Mouse (Mus musculus): Measurements from ENCODE around the gene Tnfsf9. TPM values are rescaled to one million over a fixed set of nuclear protein-coding genes. Genes with fewer than 3 reads are reported as not detected.
"Not testable (repeated sequence)": the region's sequence is repeated elsewhere in the genome, so short reads cannot be mapped to it uniquely, and the experiment has no call there.

The Tnfsf9 gene
- polyA plus RNA-seq, 1 experiment from 2014 or later = 10.4 TPM

DNA sequence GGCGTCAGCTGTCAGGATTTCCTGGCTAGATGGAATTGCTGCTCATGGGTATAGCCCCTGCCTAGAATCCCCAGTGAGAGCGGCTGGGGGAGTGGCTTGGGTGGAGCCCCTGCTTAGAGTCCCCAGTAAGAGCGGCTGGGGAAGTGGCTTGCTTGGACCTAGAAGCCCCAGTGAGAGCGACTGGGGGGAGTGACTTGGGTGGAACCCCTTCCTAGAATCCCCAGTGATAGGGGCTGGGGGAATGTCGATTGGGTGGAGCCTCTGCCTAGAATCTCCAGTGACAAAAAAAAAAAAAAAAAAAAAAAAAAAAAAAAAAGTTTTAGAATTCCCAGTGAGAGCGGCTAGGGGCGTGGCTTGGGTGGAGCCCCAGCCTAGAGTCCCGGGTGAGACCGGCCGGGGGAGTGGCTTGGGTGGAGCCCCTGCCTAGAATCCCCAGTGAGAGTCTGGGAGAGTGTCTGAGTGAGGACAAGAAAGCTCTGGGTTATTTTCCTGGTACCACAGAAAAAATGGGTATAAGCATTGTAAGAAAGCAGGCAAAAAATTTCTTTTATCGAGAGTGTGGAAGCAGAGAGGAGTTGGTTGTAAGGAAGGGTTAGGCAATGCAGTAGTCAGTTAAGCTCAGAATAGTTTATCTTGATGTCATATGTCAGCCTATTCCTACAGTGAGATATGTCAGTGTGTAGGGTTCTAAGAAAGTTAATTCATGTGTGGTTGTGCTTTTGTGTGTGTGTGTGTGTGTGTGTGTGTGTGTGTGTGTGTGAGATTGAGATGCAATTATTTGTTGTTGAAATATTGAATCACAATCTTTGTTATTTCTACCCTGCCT is 13.6 kb downstream of the Tnfsf9 start:
- Histone ChIP-seq H3K36me3 (ENCODE audit: control insufficient read depth, insufficient read depth, low read length) (no peaks in the 10 kb centered on the region), H3K27ac (ENCODE audit: low read depth) (no peak overlapping the region), H3K4me1 (replicated peaks; ENCODE audit: control insufficient read depth, insufficient read depth, low read length) (peaks cover 4% of the 10 kb centered on the region; the same call in 1 of the 2 replicates), H3K9me3 (ENCODE audit: control insufficient read depth, low read length) (no peaks in the 10 kb centered on the region), H3K27me3 (replicated peaks; ENCODE audit: control insufficient read depth, insufficient read depth, low read length) (no peaks in the 10 kb centered on the region), H3K9ac (ENCODE audit: low read length) (no peak overlapping the region), H3K4me3 (ENCODE audit: low read depth, low read length) (no peak overlapping the region), H3K4me2 (ENCODE audit: low read length) (peak overlapping the region; percentile 18; the same call in 1 of the 2 replicates)
- ATAC-seq (replicated peaks; ENCODE audit: low FRiP score, low TSS enrichment, low read depth) (peak; percentile 94), DNase-seq (ENCODE audit: low spot score) (peak; percentile 66)
- WGBS = 1% methylated on average over 11 of the region's 11 CpGs

DNA sequence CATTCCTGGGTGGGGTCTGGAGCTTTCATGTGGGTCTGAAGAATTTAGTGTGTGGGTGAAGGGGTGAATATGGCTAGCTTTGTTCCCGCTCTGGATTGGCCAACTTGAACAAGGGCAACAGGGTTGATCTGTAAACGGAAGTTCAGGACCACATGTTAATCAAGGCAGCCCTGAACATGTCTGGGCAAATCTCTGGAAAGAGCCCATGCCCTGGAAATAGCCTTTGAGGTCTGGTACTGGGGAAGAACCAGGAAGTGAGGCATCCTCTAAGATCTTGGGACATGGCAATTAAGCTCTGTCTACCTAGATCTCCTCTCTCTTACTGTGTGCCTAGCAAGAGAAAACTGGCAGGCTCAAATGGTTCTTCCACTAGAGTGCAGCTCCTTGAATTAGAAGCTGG is 16.7 kb downstream of the Tnfsf9 start:
- Histone ChIP-seq H3K9me3 (ENCODE audit: control insufficient read depth, low read length) (no peaks in the 10 kb centered on the region), H3K4me2 (ENCODE audit: low read length) (no peak overlapping the region), H3K36me3 (ENCODE audit: control insufficient read depth, insufficient read depth, low read length) (no peaks in the 10 kb centered on the region), H3K27me3 (replicated peaks; ENCODE audit: control insufficient read depth, insufficient read depth, low read length) (no peaks in the 10 kb centered on the region), H3K4me1 (replicated peaks; ENCODE audit: control insufficient read depth, insufficient read depth, low read length) (peaks cover 4% of the 10 kb centered on the region; the same call in 1 of the 2 replicates), H3K4me3 (ENCODE audit: low read depth, low read length) (no peak overlapping the region), H3K9ac (ENCODE audit: low read length) (no peak overlapping the region), H3K27ac (ENCODE audit: low read depth) (no peak overlapping the region)
- ATAC-seq (replicated peaks; ENCODE audit: low FRiP score, low TSS enrichment, low read depth) (no peak), DNase-seq (ENCODE audit: low spot score) (no peak)
- WGBS = 88% methylated on average over 2 of the region's 2 CpGs

DNA sequence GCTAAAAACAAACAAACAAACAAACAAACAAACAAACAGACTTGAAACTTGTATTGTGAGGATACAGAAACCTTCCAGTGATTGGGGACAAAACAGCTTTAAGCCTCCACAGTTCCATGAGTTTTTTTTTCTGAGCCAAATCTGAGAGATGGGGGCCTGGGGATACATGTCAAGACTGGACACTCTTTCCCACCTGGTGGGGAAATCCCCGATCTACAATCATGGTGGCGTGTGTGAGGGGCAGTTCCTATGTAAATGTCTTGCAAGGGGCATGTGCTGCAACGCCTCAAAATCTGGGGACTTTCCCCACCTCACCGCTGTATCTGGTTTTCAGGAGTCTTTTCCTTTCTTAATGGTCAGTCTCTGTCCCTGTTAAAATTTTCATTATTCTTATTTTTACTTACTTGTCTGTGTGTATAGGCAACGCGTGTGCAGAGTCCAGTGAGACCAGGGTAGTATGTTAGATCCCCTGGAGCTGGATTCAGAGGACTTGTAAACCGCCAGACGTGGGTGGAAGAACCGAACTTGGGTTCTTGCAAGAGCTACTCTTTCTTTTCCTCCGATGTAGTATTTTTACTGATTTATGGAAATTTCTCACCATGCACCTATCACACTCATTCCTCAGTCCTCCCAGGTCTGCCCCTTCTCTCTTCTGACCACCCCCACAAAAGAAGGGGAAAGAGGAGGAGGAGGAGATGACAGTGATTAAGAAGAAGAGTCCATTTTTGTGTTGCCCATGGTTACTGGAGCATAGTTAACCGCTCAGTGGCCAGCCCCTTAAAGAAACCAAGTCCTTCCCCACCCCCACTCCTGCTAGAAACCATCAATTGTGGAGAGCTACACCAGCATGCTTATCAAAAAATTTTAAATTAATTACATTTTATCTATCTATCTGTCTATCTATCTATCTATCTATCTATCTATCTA is 18.3 kb downstream of the Tnfsf9 start:
- 86% methylated on average over 11 of the region's 11 CpGs for WGBS
- no peak overlapping the region for H3K4me2 ChIP-seq (ENCODE audit: low read length)
- no peak for DNase-seq (ENCODE audit: low spot score)

DNA sequence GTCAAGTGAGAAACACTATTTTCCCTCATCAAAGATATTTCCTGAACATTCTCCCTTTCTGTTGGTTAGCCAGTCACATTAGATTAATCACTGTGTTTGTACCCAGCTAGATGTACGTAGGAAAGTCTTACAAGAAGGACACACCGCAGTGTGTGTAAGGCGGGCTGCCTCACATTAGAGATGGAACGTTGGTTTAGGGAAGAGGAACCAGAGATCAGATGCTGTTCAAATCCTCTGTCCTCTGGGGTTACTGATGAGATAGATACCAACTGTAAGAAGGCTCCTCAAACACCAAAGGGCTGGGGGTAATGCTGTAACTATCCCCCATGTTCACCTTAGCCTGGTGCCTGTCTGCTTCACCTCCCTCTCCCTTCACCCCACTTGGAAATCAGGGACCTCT is 19.7 kb downstream of the Tnfsf9 start:
- no peaks in the 10 kb centered on the region for H3K4me1 ChIP-seq (replicated peaks; ENCODE audit: control insufficient read depth, insufficient read depth, low read length)
- no peak overlapping the region for H3K4me2 ChIP-seq (ENCODE audit: low read length)
- H3K27me3 ChIP-seq (replicated peaks; ENCODE audit: control insufficient read depth, insufficient read depth, low read length) = no peaks in the 10 kb centered on the region
- ATAC-seq (replicated peaks; ENCODE audit: low FRiP score, low TSS enrichment, low read depth) (no peak), DNase-seq (ENCODE audit: low spot score) (no peak)
- WGBS = 70% methylated on average over 4 of the region's 4 CpGs
- H3K4me3 ChIP-seq (ENCODE audit: low read depth, low read length) = no peak overlapping the region
- H3K9me3 ChIP-seq (ENCODE audit: control insufficient read depth, low read length) = no peaks in the 10 kb centered on the region
- H3K27ac ChIP-seq (ENCODE audit: low read depth) = no peak overlapping the region
- H3K36me3 ChIP-seq (ENCODE audit: control insufficient read depth, insufficient read depth, low read length) = no peaks in the 10 kb centered on the region
- H3K9ac ChIP-seq (ENCODE audit: low read length) = no peak overlapping the region

More for the DNA sequence above, 18.3 kb downstream of the Tnfsf9 start:
- H3K4me3 ChIP-seq (ENCODE audit: low read depth, low read length) = no peak overlapping the region
- H3K36me3 ChIP-seq (ENCODE audit: control insufficient read depth, insufficient read depth, low read length) = no peaks in the 10 kb centered on the region
- ATAC-seq (replicated peaks; ENCODE audit: low FRiP score, low TSS enrichment, low read depth) = no peak
- no peak overlapping the region for H3K9ac ChIP-seq (ENCODE audit: low read length)
- peaks cover 4% of the 10 kb centered on the region; the same call in 1 of the 2 replicates for H3K4me1 ChIP-seq (replicated peaks; ENCODE audit: control insufficient read depth, insufficient read depth, low read length)
- H3K9me3 ChIP-seq (ENCODE audit: control insufficient read depth, low read length) = no peaks in the 10 kb centered on the region
- no peak overlapping the region for H3K27ac ChIP-seq (ENCODE audit: low read depth)
- no peaks in the 10 kb centered on the region for H3K27me3 ChIP-seq (replicated peaks; ENCODE audit: control insufficient read depth, insufficient read depth, low read length)

DNA sequence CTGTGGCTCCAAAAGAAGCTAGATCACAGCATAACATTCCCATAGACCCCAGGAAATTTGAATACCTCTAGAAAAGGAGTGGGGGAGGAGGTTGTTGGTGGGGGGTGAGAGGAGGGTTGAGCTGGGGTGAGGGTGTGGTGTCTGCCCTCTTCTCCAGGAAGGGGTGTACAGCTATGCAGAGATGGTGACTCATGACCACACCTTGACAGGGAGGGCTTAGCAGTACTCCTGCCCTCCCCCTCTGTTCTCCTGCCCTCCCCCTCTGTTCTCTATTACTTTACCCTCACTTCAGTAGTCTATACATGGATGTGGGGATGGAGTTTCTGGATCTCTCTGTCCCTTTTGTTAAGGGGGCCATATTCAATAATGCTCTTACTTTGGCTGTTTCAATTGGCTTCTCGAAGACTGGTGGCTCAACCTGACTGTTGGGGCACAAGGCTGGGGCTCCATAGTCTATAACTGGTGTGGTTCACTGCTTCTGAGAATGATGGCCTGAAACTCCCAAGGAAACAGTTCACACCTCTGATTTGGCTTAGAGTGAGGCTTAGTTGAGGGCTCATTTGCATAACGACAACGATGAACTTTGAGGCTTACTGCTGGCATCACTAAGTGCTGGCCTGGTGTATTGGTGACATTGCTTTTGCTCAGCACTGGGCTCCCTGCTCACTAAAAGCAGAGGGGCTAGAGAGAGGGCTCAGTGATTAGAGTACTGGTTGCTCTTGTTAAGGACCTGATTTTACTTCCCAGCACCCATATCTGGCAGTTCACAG is 20.9 kb downstream of the Tnfsf9 start:
- ATAC-seq (replicated peaks; ENCODE audit: low FRiP score, low TSS enrichment, low read depth) (no peak), DNase-seq (ENCODE audit: low spot score) (no peak)
- no peak overlapping the region for H3K4me3 ChIP-seq (ENCODE audit: low read depth, low read length)
- H3K36me3 ChIP-seq (ENCODE audit: control insufficient read depth, insufficient read depth, low read length) = no peaks in the 10 kb centered on the region
- H3K27ac ChIP-seq (ENCODE audit: low read depth) = no peak overlapping the region
- no peaks in the 10 kb centered on the region for H3K9me3 ChIP-seq (ENCODE audit: control insufficient read depth, low read length)
- 51% methylated on average over 3 of the region's 3 CpGs for WGBS
- no peak overlapping the region for H3K9ac ChIP-seq (ENCODE audit: low read length)
- no peaks in the 10 kb centered on the region for H3K27me3 ChIP-seq (replicated peaks; ENCODE audit: control insufficient read depth, insufficient read depth, low read length)
- no peak overlapping the region for H3K4me2 ChIP-seq (ENCODE audit: low read length)
- H3K4me1 ChIP-seq (replicated peaks; ENCODE audit: control insufficient read depth, insufficient read depth, low read length) = no peaks in the 10 kb centered on the region

DNA sequence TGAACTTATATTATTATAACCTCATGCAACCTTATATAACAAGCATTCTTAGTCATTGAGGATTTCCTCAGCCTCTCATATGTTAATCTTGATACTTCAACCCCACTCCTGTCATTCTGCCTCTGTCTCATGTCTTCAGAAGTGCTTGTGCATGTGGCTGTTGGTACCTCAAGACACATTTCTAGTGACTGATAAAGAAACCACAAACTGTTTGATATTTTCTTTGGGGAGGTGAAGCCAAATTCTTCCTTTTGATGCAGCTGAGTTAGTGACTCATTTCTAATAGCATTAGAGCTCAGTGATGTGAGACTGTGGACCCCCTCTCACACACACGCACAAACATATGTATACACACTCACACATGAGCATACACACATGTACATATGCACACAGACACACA is 26.7 kb downstream of the Tnfsf9 start:
- DNase-seq (ENCODE audit: low spot score) = no peak
- H3K27me3 ChIP-seq (replicated peaks; ENCODE audit: control insufficient read depth, insufficient read depth, low read length) = no peaks in the 10 kb centered on the region
- no peaks in the 10 kb centered on the region for H3K36me3 ChIP-seq (ENCODE audit: control insufficient read depth, insufficient read depth, low read length)
- H3K9ac ChIP-seq (ENCODE audit: low read length) = no peak overlapping the region
- H3K4me2 ChIP-seq (ENCODE audit: low read length) = no peak overlapping the region
- no peaks in the 10 kb centered on the region for H3K4me1 ChIP-seq (replicated peaks; ENCODE audit: control insufficient read depth, insufficient read depth, low read length)
- H3K4me3 ChIP-seq (ENCODE audit: low read depth, low read length) = no peak overlapping the region
- ATAC-seq (replicated peaks; ENCODE audit: low FRiP score, low TSS enrichment, low read depth) = no peak
- WGBS = 98% methylated on average over 1 of the region's 1 CpGs
- no peak overlapping the region for H3K27ac ChIP-seq (ENCODE audit: low read depth)
- H3K9me3 ChIP-seq (ENCODE audit: control insufficient read depth, low read length) = no peaks in the 10 kb centered on the region

DNA sequence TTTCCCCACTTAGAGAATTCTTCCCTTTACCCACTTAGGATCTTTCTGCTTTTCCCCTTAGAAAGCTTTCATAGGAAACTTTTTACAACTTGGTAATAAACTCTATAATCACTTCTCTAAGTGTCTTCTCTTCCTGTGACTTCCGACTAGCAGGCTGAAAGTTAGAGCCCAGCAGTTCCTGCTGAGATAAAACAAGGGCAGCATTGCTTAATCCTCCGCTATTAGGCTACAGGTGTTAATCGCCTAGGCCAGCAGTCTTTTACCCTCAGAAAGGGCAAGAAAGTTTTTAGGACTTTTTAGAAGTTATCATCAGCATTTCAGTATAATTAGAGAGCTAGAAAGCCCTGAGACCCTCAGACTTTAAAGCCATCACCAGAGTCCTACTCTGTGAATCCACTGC is 28.9 kb downstream of the Tnfsf9 start:
- H3K4me1 ChIP-seq (replicated peaks; ENCODE audit: control insufficient read depth, insufficient read depth, low read length); H3K27ac ChIP-seq (ENCODE audit: low read depth); H3K27me3 ChIP-seq (replicated peaks; ENCODE audit: control insufficient read depth, insufficient read depth, low read length); H3K4me3 ChIP-seq (ENCODE audit: low read depth, low read length); H3K9ac ChIP-seq (ENCODE audit: low read length); H3K36me3 ChIP-seq (ENCODE audit: control insufficient read depth, insufficient read depth, low read length); H3K4me2 ChIP-seq (ENCODE audit: low read length); DNase-seq (ENCODE audit: low spot score); ATAC-seq (replicated peaks; ENCODE audit: low FRiP score, low TSS enrichment, low read depth); H3K9me3 ChIP-seq (ENCODE audit: control insufficient read depth, low read length): not testable (repeated sequence)
- 12% methylated on average over 3 of the region's 3 CpGs for WGBS

DNA sequence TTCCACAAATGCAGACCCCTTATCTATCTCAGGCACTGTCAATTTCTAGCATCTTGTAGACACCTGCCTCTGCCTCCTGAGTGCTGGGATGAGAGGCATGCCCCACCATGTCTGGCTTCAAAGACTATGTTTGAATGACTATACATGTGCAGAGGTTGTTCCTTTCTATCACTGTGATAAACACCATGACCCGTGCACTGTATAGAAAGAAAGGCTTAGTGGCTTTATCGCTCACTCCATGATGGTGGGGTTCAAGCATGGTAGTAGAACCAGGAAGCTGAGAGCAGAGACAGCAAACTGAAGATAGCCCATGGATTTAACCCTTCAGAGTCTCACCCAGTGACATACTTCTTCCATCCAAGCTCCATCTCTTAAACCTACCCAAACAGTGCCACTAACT is 29.6 kb downstream of the Tnfsf9 start:
- no peaks in the 10 kb centered on the region for H3K27me3 ChIP-seq (replicated peaks; ENCODE audit: control insufficient read depth, insufficient read depth, low read length)
- ATAC-seq (replicated peaks; ENCODE audit: low FRiP score, low TSS enrichment, low read depth) (no peak), DNase-seq (ENCODE audit: low spot score) (no peak)
- 80% methylated on average over 2 of the region's 2 CpGs for whole genome bisulfite sequencing
- no peak overlapping the region for H3K27ac ChIP-seq (ENCODE audit: low read depth)
- no peaks in the 10 kb centered on the region for H3K4me1 ChIP-seq (replicated peaks; ENCODE audit: control insufficient read depth, insufficient read depth, low read length)
- H3K4me3 ChIP-seq (ENCODE audit: low read depth, low read length) = no peak overlapping the region
- H3K36me3 ChIP-seq (ENCODE audit: control insufficient read depth, insufficient read depth, low read length) = no peaks in the 10 kb centered on the region
- no peak overlapping the region for H3K9ac ChIP-seq (ENCODE audit: low read length)
- no peaks in the 10 kb centered on the region for H3K9me3 ChIP-seq (ENCODE audit: control insufficient read depth, low read length)
- no peak overlapping the region for H3K4me2 ChIP-seq (ENCODE audit: low read length)

Data from intestine, embryonic 14.5 days (tissue).